Mouse (Mus musculus): ENCODE measurements around the gene Ptchd4.

Ptchd4 gene

GRCm38 (mm10) chr17:42315669-42316611, at the start of gene Ptchd4:
TSS of gene Ptchd4 (plus strand) at chr17:42315947.
- DNase-seq (ENCODE audit: low read depth, low spot score): no peak

- DNase-seq (ENCODE audit: low read depth, low spot score): no peak
Measured at GRCm38 (mm10) chr17:42276861-42277260, 38.9 kb upstream of the Ptchd4 start.

- no peak for DNase-seq (ENCODE audit: low read depth, low spot score)
Measured at GRCm38 (mm10) chr17:42284391-42284790, 31.4 kb upstream of the Ptchd4 start.

- no peak for DNase-seq (ENCODE audit: low read depth, low spot score)
Measured at GRCm38 (mm10) chr17:42286255-42286654, 29.5 kb upstream of the Ptchd4 start.

GRCm38 (mm10) chr17:42290341-42290740, 25.4 kb upstream of the Ptchd4 start:
- no peak for DNase-seq (ENCODE audit: low read depth, low spot score)

GRCm38 (mm10) chr17:42291793-42292192, 24.0 kb upstream of the Ptchd4 start:
- DNase-seq (ENCODE audit: low read depth, low spot score): no peak

- no peak for DNase-seq (ENCODE audit: low read depth, low spot score)
Measured at GRCm38 (mm10) chr17:42297986-42298385, 17.8 kb upstream of the Ptchd4 start.

- DNase-seq (ENCODE audit: low read depth, low spot score): no peak
Measured at GRCm38 (mm10) chr17:42299681-42300080, 16.1 kb upstream of the Ptchd4 start.

GRCm38 (mm10) chr17:42303062-42303577, 12.6 kb upstream of the Ptchd4 start:
- no peak for DNase-seq (ENCODE audit: low read depth, low spot score)

- DNase-seq (ENCODE audit: low read depth, low spot score): no peak
Measured at GRCm38 (mm10) chr17:42304262-42304661, 11.5 kb upstream of the Ptchd4 start.

- no peak for DNase-seq (ENCODE audit: low read depth, low spot score)
Measured at GRCm38 (mm10) chr17:42307001-42307400, 8.7 kb upstream of the Ptchd4 start.

GRCm38 (mm10) chr17:42310136-42310535, 5.6 kb upstream of the Ptchd4 start:
- DNase-seq (ENCODE audit: low read depth, low spot score): no peak

GRCm38 (mm10) chr17:42316612-42316982, 850 bp downstream of the Ptchd4 start:
- no peak for DNase-seq (ENCODE audit: low read depth, low spot score)

- no peak for DNase-seq (ENCODE audit: low read depth, low spot score)
Measured at GRCm38 (mm10) chr17:42335787-42336186, 20.0 kb downstream of the Ptchd4 start.

- DNase-seq (ENCODE audit: low read depth, low spot score): no peak
Measured at GRCm38 (mm10) chr17:42336571-42336970, 20.8 kb downstream of the Ptchd4 start.

GRCm38 (mm10) chr17:42346027-42346426, 30.3 kb downstream of the Ptchd4 start:
- DNase-seq (ENCODE audit: low read depth, low spot score): no peak

GRCm38 (mm10) chr17:42358481-42358880, 42.7 kb downstream of the Ptchd4 start:
- no peak for DNase-seq (ENCODE audit: low read depth, low spot score)

- DNase-seq (ENCODE audit: low read depth, low spot score): no peak
Measured at GRCm38 (mm10) chr17:42363085-42363710, 47.5 kb downstream of the Ptchd4 start.

- no peak for DNase-seq (ENCODE audit: low read depth, low spot score)
Measured at GRCm38 (mm10) chr17:42364716-42365115, 49.0 kb downstream of the Ptchd4 start.

GRCm38 (mm10) chr17:42374881-42375280, 59.1 kb downstream of the Ptchd4 start:
- no peak for DNase-seq (ENCODE audit: low read depth, low spot score)

- DNase-seq (ENCODE audit: low read depth, low spot score): no peak
Measured at GRCm38 (mm10) chr17:42393086-42393485, 77.3 kb downstream of the Ptchd4 start.

GRCm38 (mm10) chr17:42395299-42395698, 79.6 kb downstream of the Ptchd4 start:
- DNase-seq (ENCODE audit: low read depth, low spot score): no peak

GRCm38 (mm10) chr17:42418449-42418848, 102.7 kb downstream of the Ptchd4 start:
- DNase-seq (ENCODE audit: low read depth, low spot score): no peak
